Mouse (Mus musculus): ENCODE data around the gene Nsa2. TPM values are rescaled to one million over a fixed set of nuclear protein-coding genes. Genes with fewer than 3 reads are reported as not detected.

Nsa2 gene
- polyA plus RNA-seq, 1 experiment from 2014 or later = 59.8 TPM

DNA sequence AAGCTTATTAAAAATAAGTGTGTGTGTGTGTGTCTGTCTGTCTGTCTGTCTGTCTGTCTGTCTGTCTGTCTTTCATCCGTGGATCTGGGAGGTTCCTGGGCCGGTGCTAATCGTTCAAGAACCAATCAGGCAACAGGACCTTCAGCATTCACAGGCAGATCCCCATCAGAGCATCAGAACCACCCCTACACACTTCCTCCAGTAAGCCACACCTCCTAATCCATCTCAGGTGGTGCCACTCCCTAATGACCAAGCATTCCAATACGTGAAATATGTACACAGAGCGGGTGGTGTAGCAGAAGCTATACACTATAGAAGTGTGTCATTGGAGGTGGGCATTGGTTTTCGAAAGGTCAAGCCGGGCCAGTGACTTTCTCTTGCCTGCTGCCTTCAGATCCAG, 55.3 kb downstream of the Nsa2 start:
- Histone ChIP-seq H3K9me3 (no peaks in the 10 kb centered on the region), H3K9ac (no peak overlapping the region), H3K4me1 (no peaks in the 10 kb centered on the region), H3K27ac (no peak overlapping the region), H3K4me2 (no peak overlapping the region), H3K4me3 (no peak overlapping the region), H3K27me3 (no peaks in the 10 kb centered on the region), H3K36me3 (no peaks in the 10 kb centered on the region)
- WGBS = 82% methylated on average over 7 of the region's 7 CpGs
- no peak for ATAC-seq (ENCODE audit: insufficient number of reproducible peaks, low FRiP score, low TSS enrichment, low read depth)

GRCm38 (mm10) chr13:97080615-97081014, 57.1 kb downstream of the Nsa2 start:
- Histone ChIP-seq H3K9ac (no peak overlapping the region), H3K27ac (no peak overlapping the region), H3K27me3 (no peaks in the 10 kb centered on the region), H3K4me2 (no peak overlapping the region), H3K4me3 (no peak overlapping the region), H3K4me1 (no peaks in the 10 kb centered on the region), H3K36me3 (no peaks in the 10 kb centered on the region), H3K9me3 (no peaks in the 10 kb centered on the region)
- 83% methylated on average over 3 of the region's 3 CpGs for WGBS
- no peak for ATAC-seq (ENCODE audit: insufficient number of reproducible peaks, low FRiP score, low TSS enrichment, low read depth)

DNA sequence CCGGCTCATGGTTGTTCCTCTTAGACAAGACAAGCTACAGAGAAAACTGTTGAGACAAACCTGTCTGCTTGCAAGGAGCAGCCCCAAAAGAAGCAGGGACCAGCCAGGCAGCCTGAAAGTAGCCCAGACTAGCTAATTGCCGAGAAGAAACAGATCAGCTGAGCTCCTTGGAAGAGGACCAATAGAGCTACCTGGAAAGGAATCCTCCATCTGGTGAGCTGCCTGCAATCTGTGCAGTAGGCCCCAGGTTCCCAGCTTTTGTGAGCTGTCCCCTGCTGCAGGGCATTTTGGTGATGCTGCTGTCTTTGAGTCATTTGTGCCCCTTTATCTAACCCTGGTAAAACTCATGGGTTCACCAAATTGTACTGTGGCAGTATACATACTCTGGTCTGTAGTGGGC, 57.5 kb downstream of the Nsa2 start:
- no peaks in the 10 kb centered on the region for H3K4me1 ChIP-seq
- no peak overlapping the region for H3K27ac ChIP-seq
- H3K27me3 ChIP-seq = no peaks in the 10 kb centered on the region
- no peak for ATAC-seq (ENCODE audit: insufficient number of reproducible peaks, low FRiP score, low TSS enrichment, low read depth)
- 58% methylated on average over 2 of the region's 2 CpGs for WGBS
- H3K4me3 ChIP-seq = no peak overlapping the region
- no peaks in the 10 kb centered on the region for H3K9me3 ChIP-seq
- H3K36me3 ChIP-seq = no peaks in the 10 kb centered on the region
- H3K4me2 ChIP-seq = no peak overlapping the region
- H3K9ac ChIP-seq = no peak overlapping the region

Other genes starting within 250 kb of the Nsa2 start
- 0.36 and 0.40 TPM in 2 replicates for gene Gcnt4, start 213.2 kb downstream of the Nsa2 start, polyA plus RNA-seq (2015; fragmentation: Nextera tagmentation; extraction: Ambion mirVana)
- gene 1700029F12Rik, start 103.6 kb downstream of the Nsa2 start, polyA plus RNA-seq (2015; fragmentation: Nextera tagmentation; extraction: Ambion mirVana) = not detected in 2 replicates
- gene Fam169a, start 70.7 kb downstream of the Nsa2 start, polyA plus RNA-seq (2015; fragmentation: Nextera tagmentation; extraction: Ambion mirVana) = 1.2 and 1.6 TPM in 2 replicates
- gene Gm6169, start 38.7 kb downstream of the Nsa2 start, polyA plus RNA-seq (2015; fragmentation: Nextera tagmentation; extraction: Ambion mirVana) = 3.5 and 4.5 TPM in 2 replicates
- 25.9 and 26.9 TPM in 2 replicates for gene Gfm2, start within 50 bp of the Nsa2 start, polyA plus RNA-seq (2015; fragmentation: Nextera tagmentation; extraction: Ambion mirVana)
- 63.1 and 65.7 TPM in 2 replicates for gene Hexb, start 60.4 kb upstream of the Nsa2 start, polyA plus RNA-seq (2015; fragmentation: Nextera tagmentation; extraction: Ambion mirVana)
- gene Enc1, start 103.2 kb upstream of the Nsa2 start, polyA plus RNA-seq (2015; fragmentation: Nextera tagmentation; extraction: Ambion mirVana) = 6.1 and 10.4 TPM in 2 replicates